In genomic region chr13:23299276-23299998, GRCm38 (mm10) we compare ENCODE assay signal across 8 mouse cellular contexts. TPM values are rescaled to one million over a fixed set of nuclear protein-coding genes. Genes with fewer than 3 reads are reported as not detected.
DNase-seq lines count a peak whose midpoint lies in the region; ATAC-seq and TF ChIP-seq lines count a peak whose summit lies in the region.

No protein-coding gene starts in this region.

- peak overlapping the region; percentile 72 for H3K4me2 ChIP-seq in heart, embryonic 12.5 days
- peak overlapping the region; percentile 68 for H3K4me2 ChIP-seq in intestine, embryonic 14.5 days (ENCODE audit: low read length)
- H3K4me2 ChIP-seq in midbrain, postnatal 0 days (ENCODE audit: low read depth, low read length, poor library complexity, severe bottlenecking), result peak overlapping the region; percentile 68

- H3K36me3 ChIP-seq in heart, embryonic 12.5 days, result no peaks in the 10 kb centered on the region
- H3K36me3 ChIP-seq in intestine, embryonic 14.5 days (ENCODE audit: control insufficient read depth, insufficient read depth, low read length), result no peaks in the 10 kb centered on the region
- no peaks in the 10 kb centered on the region for H3K36me3 ChIP-seq in midbrain, postnatal 0 days (ENCODE audit: insufficient read depth, low read length)

- no peaks in the 10 kb centered on the region for H3K9me3 ChIP-seq in heart, embryonic 12.5 days (replicated peaks)
- no peaks in the 10 kb centered on the region for H3K9me3 ChIP-seq in intestine, embryonic 14.5 days (ENCODE audit: control insufficient read depth, low read length)
- no peaks in the 10 kb centered on the region for H3K9me3 ChIP-seq in midbrain, postnatal 0 days (ENCODE audit: low read length)

- peaks cover 15% of the 10 kb centered on the region; the same call in 1 of the 2 replicates for H3K27me3 ChIP-seq in heart, embryonic 12.5 days (replicated peaks)
- peaks cover 4% of the 10 kb centered on the region; the same call in 1 of the 2 replicates for H3K27me3 ChIP-seq in intestine, embryonic 14.5 days (replicated peaks; ENCODE audit: control insufficient read depth, insufficient read depth, low read length)
- peaks cover 5% of the 10 kb centered on the region; the same call in 1 of the 2 replicates for H3K27me3 ChIP-seq in midbrain, postnatal 0 days (ENCODE audit: insufficient read depth, low read length)

- intact Hi-C loops in left cerebral cortex, postnatal 25 days (cut with DNase I), result loop anchor here (2.0 to 5.0 kb wide), 4 partner anchors 15 to 218 kb away; no protein-coding TSS in a partner anchor

- no peak for DNase-seq in heart, postnatal 4 days
- DNase-seq in intestine, embryonic 14.5 days (ENCODE audit: low spot score), result peak; percentile 66
- no peak for DNase-seq in midbrain, postnatal 0 days (ENCODE audit: low spot score)
- no peak for DNase-seq in thymus, adult 18-20 months
- DNase-seq in left cerebral cortex, postnatal 25 days (ENCODE audit: low spot score in 2 of 2), result no peak
- DNase-seq in right cerebral cortex, postnatal 25 days, result no peak

- H3K9ac ChIP-seq in heart, embryonic 12.5 days, result peak overlapping the region; percentile 54
- peak overlapping the region; percentile 46 for H3K9ac ChIP-seq in intestine, embryonic 14.5 days (ENCODE audit: low read length)
- H3K9ac ChIP-seq in midbrain, postnatal 0 days (replicated peaks; ENCODE audit: low read length, poor library complexity, severe bottlenecking), result peak overlapping the region; percentile 42; the same call in 1 of the 2 replicates

- no peak overlapping the region for H3K27ac ChIP-seq in heart, embryonic 12.5 days (ENCODE audit: poor library complexity, severe bottlenecking)
- H3K27ac ChIP-seq in brown adipose tissue, adult 24 weeks (replicated peaks; ENCODE audit: low read depth, low read length), result no peak overlapping the region
- H3K27ac ChIP-seq in intestine, embryonic 14.5 days (ENCODE audit: low read depth), result no peak overlapping the region
- H3K27ac ChIP-seq in midbrain, postnatal 0 days (ENCODE audit: low read depth, low read length), result no peak overlapping the region

- under 1% methylated on average over 22 of the region's 22 CpGs for WGBS in heart, embryonic 12.5 days
- WGBS in intestine, embryonic 14.5 days, result under 1% methylated on average over 22 of the region's 22 CpGs
- WGBS in midbrain, postnatal 0 days, result under 1% methylated on average over 22 of the region's 22 CpGs

- peaks cover 8% of the 10 kb centered on the region for H3K4me1 ChIP-seq in heart, embryonic 12.5 days (replicated peaks)
- H3K4me1 ChIP-seq in brown adipose tissue, adult 24 weeks (ENCODE audit: control insufficient read depth, insufficient read depth, insufficient read length, low read length), result no peaks in the 10 kb centered on the region
- H3K4me1 ChIP-seq in intestine, embryonic 14.5 days (replicated peaks; ENCODE audit: control insufficient read depth, insufficient read depth, low read length), result no peaks in the 10 kb centered on the region
- no peaks in the 10 kb centered on the region for H3K4me1 ChIP-seq in midbrain, postnatal 0 days (ENCODE audit: insufficient read depth, low read length)

- H3K4me3 ChIP-seq in heart, embryonic 12.5 days, result peak overlapping the region; percentile 59
- H3K4me3 ChIP-seq in brown adipose tissue, adult 24 weeks (ENCODE audit: insufficient read depth, low read depth, low read length), result peak overlapping the region; percentile 28; the same call in 1 of the 2 replicates
- H3K4me3 ChIP-seq in intestine, embryonic 14.5 days (ENCODE audit: low read depth, low read length), result peak overlapping the region; percentile 54
- peak overlapping the region; percentile 48 for H3K4me3 ChIP-seq in midbrain, postnatal 0 days (ENCODE audit: low read depth, low read length)

- peak; percentile 52 for ATAC-seq in heart, embryonic 12.5 days (ENCODE audit: insufficient number of reproducible peaks, low FRiP score)
- ATAC-seq in intestine, embryonic 14.5 days (replicated peaks; ENCODE audit: low FRiP score, low TSS enrichment, low read depth), result peak; percentile 32; the same call in 1 of the 2 replicates
- peak; percentile 66; the same call in 1 of the 2 replicates for ATAC-seq in midbrain, postnatal 0 days (ENCODE audit: low FRiP score)

- TF ChIP-seq CTCF in midbrain, postnatal 0 days (IDR thresholded peaks at IDR 0.05), result no peak

RNA-seq across cellular contexts. Expression of gene Vmn1r223, which starts 52.5 kb away (rescaled TPM):
- not detected in 2 replicates for polyA plus RNA-seq in heart, embryonic 12.5 days (2016; fragmentation: Nextera tagmentation; extraction: Ambion mirVana)
- not detected for total RNA-seq in heart, postnatal 4 days (2021)
- polyA plus RNA-seq in brown adipose tissue, adult 24 weeks (2012; ENCODE audit: insufficient read depth, insufficient read length, missing spikeins), result not detected in 2 replicates
- polyA plus RNA-seq in intestine, embryonic 14.5 days (2014; fragmentation: Nextera tagmentation; extraction: Ambion mirVana), result not detected in 2 replicates
- not detected in 2 replicates for total RNA-seq in midbrain, postnatal 0 days (2014; rRNA removed)
- polyA plus RNA-seq in midbrain, postnatal 0 days (2015; fragmentation: Nextera tagmentation; extraction: Ambion mirVana), result not detected in 2 replicates
- not detected for total RNA-seq in left cerebral cortex, postnatal 25 days (2021)
